Mouse (Mus musculus): ENCODE data around the gene Trmt1.

The Trmt1 gene

GRCm38 (mm10) chr8:84689091-84689915 lies 3.2 kb downstream of the Trmt1 start:
- peak; percentile 73 to 85 for DNase-seq (ENCODE audit: low spot score in 2 of 2)

GRCm38 (mm10) chr8:84693332-84693731 lies 7.2 kb downstream of the Trmt1 start:
- no peak for DNase-seq (ENCODE audit: low spot score in 2 of 2)

DNA sequence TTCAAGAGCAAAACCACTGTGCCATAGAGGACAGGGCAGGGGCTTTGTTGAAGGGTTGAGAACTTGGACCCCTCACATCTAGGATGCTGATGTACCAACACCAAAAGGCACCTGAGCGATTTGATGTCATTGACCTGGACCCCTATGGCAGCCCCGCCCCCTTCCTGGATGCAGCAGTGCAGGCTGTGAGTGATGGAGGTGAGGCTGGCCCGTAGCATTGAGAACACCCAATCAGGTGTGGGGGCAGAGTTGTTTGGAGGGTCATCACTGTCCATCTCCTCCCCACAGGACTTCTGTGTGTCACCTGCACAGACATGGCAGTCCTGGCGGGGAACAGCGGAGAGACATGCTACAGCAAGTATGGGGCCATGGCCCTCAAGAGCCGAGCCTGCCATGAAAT lies 9.0 kb downstream of the Trmt1 start:
- DNase-seq (ENCODE audit: low spot score in 2 of 2), result no peak

DNA sequence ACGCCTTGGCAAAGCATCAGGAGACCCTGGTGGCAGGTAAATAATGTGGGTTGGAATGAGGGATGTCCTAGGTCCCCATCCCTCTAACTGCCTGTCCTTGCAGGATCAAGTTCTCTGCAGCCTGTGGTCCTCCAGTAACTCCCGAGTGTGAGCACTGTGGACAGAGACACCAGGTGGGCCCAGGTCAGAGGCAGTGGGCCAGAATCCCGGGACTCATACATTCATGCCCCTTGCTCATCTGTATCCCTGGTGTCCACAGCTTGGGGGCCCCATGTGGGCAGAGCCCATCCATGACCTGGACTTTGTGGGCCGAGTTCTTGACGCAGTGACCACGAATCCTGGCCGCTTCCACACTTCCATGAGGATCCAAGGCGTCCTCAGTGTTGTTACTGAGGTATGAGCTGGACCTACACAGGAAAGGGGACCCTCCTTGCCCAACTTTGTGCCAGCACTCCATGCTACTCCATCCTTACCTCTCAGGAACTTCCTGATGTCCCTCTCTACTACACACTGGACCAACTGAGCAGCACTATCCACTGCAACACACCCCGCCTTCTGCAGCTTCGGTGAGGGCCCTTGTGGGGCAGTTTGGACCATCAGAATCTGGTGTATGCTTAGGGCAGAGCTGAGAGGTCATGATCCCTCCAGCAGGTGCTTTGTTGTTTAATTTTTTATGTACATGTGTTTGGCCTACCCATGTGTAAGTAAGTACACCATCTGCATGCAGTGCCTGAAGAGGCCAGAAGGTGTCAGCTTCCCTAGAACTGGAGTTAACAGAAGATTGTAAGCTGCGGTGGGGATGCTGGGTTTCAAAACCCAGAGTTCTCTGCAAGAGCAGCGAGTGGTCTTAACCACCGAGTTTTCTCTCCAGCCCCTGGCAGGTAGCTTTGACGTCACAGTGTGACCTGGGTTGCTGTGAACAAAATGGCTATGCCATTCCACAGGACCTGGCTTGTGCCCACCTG lies 11.3 kb downstream of the Trmt1 start:
- peak in 1 of 2 experiments; percentile 72 for DNase-seq (ENCODE audit: low spot score in 2 of 2)

- DNase-seq (ENCODE audit: low spot score in 2 of 2), result no peak
Observed at GRCm38 (mm10) chr8:84698288-84698687, 12.2 kb downstream of the Trmt1 start.

GRCm38 (mm10) chr8:84698929-84699401 lies 12.9 kb downstream of the Trmt1 start:
- no peak for DNase-seq (ENCODE audit: low spot score in 2 of 2)

DNA sequence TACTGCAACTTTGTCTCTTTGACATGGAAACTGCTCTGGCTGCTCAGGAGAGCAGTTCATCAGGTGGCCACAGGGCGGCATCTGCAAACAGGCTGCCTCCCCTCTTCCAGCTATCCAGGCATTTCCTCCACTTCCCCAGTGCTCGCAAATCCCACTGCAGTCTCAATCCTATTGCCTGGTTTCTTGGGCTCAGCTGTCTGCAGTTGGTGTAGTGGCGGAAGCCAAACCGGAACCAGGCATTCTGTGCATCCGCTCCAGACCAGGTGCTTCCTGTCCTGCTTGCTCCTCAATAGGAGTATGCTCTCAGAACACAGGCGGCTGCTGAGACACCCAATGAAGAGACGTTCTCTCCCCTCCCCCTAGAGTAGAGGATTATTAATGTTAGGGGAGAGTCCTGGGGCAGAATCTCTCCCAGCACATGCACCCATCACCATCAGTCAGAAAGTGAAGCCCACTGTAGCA lies 13.8 kb downstream of the Trmt1 start:
- peak in 1 of 2 experiments; percentile 61 for DNase-seq (ENCODE audit: low spot score in 2 of 2)

DNA sequence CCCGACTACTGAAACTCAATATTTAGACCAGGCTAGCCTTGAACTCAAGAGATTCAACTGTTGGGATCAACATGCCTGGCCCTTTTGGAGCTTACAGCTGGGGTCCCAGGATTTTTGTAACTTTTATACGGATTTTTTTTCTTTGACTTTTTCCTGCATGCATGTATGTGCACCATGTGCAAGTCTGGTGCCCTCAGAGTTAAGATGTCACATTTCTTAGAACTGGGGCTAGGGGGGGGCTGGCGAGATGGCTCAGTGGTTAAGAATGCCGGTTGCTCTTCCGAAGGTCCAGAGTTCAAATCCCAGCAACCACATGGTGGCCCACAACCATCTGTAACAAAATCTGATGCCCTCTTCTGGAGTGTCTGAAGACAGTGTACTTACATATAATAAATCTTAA lies 14.4 kb downstream of the Trmt1 start:
- DNase-seq (ENCODE audit: low spot score in 2 of 2), result no peak

DNA sequence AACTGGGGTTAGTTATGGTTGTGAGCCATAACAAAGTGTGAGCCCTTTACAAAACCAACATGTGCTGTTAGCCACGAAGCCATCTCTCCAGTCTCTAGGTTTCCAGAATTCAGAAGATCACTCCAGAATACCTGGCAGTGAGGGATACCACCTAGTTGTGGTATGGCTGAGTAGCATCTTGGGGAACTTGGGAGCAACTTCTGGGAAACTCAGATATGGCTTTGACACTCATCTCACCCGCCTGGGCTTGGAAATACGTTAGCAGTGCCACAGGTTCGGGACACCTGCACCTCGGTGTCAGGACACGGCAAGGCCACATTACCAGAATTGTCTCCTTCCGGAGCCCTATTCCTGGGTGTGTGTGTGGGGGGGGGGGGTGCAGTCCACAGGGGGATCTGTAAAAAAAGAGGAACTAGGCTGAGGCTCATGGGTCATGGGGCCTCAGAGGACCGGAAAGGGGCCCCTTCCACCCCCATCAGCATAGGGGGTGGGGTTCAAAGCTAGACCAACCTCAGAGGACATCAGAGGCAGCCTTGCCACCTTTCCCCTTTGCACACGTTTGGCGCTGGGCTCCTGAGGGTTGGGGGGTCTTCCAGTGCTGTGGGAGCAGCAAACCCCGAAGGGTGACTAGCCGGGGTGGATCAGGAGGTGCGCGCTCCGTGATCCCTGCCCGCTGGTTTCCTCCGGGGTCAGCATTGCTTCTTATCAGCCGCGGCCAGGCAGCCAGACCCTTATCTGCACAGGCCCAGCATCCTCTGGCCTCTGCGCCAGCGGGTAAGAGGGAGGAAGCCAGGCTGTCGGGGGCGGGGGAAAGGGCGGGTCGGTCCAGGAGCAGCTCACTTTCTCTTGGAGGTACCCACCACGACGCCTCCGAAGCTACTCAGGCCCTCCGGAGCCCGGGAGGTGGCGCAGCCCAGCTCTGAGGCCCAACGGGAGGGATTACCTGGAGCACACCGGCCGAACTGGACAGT lies 15.1 kb downstream of the Trmt1 start, which contains the start of gene Lyl1:
TSS of gene Lyl1 (plus strand) at position 517 of the 971 bp plus-strand sequence.
- peak; percentile 89 to 93 for DNase-seq (ENCODE audit: low spot score in 2 of 2)

DNA sequence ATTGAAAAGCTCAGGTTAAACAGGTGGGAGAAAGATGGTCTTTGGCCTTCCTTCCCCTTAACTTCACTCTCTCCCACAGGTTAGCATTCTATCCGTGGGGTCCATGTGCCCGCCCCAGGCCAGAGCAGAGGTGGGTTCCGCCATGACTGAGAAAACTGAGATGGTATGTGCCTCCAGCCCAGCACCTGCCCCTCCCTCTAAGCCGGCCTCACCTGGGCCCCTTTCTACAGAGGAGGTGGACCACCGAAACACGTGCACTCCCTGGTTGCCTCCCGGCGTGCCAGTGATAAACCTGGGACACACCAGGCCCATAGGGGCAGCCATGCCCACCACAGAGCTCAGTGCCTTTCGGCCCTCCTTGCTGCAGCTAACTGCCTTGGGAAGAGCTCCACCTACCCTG lies 16.5 kb downstream of the Trmt1 start:
- DNase-seq (ENCODE audit: low spot score in 2 of 2), result no peak

DNA sequence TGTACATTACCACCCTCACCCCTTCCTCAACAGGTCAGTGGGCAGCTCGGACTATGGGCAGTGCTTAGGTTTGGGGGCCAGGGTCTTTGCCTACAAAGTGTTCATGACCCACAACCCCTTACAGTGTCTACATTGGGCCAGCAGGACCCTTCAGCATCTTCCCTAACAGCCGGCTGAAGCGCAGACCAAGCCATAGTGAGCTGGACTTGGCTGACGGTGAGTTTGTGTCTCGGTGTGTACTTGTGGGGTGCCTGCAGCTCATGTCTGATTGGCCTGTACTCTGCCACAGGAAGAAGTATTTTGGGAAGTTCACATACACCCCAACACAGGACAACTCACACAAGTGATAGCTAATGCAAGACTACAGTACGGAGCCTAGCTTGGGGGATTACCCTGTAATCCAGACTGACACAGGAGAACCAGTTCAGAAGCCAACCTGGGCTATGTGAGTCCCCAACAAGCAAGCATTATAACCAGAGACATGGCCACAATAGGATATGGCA lies 16.9 kb downstream of the Trmt1 start:
- DNase-seq (ENCODE audit: low spot score in 2 of 2), result no peak

- peak in 1 of 2 experiments; percentile 39 for DNase-seq (ENCODE audit: low spot score in 2 of 2)
Observed at GRCm38 (mm10) chr8:84703466-84704249, 17.6 kb downstream of the Trmt1 start.

DNA sequence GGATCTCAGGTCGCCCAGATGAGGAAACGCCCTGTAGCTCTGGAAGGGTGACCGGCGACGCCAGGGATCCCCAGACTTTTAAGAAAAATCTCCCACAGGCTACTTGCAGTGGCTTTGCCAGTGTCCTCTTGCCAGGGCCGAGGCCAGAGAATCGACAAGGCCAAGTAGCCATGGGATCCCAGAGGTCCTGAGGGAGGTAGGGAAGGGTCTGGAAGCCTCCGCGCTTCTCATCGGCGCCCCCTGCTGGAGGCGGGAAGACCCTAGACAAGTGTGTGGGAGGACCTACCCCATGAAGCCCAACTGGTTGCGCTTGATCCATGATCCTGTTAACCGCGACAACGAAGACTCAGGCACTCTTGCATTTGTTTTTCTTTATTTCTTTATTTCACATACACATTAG lies 18.2 kb downstream of the Trmt1 start:
- peak; percentile 77 to 81 for DNase-seq (ENCODE audit: low spot score in 2 of 2)

DNA sequence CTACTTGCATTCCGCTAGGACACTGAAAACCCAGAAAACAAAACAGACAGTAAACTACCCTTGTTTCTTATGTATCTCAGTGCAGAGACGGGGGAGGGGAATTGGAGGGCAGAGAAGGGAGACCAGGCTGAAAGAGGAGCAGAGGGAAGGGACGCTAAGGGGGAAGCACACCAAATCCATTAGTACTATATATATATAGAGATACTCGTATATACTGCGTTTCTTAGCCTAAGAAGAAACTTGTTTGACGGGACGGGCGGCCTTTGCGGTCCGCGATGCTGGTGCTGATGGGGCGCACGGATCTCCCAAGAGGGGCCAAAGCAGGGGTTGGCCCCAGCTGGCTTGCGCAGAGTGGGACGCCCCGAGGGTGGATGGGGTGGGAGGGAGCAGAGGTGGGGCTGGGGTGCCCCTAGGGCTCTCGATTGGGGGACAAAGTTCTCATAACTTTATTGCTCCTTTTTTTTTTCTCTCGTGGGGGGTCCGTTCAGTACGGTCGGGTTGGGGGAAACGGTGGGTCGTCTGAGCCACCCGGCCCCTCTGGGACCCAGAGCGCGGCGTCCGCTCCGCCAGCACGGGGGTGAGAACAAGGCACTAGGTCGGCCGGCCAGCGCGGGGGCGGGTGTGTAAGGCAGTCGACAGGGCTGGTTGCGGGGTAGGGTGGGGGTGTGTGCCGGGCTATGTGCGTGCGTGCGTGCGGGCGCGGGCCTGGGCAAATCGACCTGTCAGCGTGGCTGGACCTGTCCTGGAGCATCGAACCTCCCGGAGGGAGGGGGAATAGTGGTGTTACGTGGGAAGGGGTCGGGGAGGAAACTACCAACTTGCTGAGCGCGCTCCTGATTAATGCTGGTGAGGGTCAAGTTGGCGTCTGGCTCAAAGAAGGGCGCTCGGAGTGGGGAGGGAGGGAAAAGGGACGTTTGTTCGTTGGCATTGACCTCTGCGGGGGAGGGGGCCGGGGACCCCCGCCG lies 19.0 kb downstream of the Trmt1 start:
- DNase-seq (ENCODE audit: low spot score in 2 of 2), result peak in 1 of 2 experiments; percentile 69

DNA sequence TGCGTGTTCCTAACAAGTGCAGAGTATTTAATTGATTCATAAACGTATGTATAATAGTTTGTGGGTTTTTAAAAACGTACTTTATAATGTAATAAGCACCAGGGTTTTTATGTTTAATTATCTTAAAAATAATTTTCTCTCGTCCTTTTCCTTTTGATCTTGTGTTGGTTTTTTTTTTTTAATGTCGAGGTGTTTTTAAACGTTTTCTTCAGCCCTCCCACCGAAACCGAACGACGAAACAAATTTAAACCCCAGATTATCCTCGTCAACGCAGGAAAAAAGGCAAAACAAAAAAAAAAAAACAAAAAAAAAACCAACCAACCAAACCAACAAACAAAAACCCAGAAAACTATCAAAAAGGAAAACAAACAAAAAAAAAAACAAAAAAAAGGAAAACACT lies 19.9 kb downstream of the Trmt1 start:
- no peak for DNase-seq (ENCODE audit: low spot score in 2 of 2)

DNA sequence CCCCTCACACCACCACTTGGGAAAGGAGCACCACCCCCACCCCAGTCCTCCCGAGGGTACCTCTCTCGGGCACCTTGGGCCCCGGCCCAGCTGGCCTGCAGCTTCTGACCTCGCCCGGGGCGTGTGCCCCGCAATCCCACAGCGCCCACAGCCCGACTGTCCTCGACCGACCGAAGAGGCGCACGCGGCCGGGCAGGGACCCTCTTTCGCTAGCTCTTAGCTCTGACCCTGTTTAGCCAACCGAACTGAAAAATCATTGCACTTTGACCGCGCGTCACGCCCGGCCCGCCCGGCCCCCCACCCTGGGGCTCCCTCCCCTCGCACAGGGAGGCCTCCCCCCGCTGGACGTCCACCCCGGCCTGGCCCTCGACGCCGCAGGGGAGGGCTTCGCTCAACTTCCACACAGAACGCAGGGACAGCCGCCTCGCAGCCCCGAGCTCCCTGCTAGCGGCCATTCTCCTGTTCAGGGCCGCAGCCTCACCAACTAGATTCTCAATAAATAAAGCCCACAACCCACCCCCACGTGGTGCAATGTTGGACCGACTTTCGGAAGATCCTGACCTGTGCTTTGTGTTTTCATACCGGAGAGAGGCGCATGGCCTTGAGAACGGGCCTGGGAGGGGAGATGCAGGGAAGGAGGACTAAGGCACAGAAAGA lies 20.6 kb downstream of the Trmt1 start:
- no peak for DNase-seq (ENCODE audit: low spot score in 2 of 2)

GRCm38 (mm10) chr8:84707267-84707883 lies 21.3 kb downstream of the Trmt1 start:
- DNase-seq (ENCODE audit: low spot score in 2 of 2), result peak; percentile 69 to 73

- DNase-seq (ENCODE audit: low spot score in 2 of 2), result no peak
Observed at GRCm38 (mm10) chr8:84708071-84708541, 22.0 kb downstream of the Trmt1 start.
